Mouse (Mus musculus) c-Kit-positive CD71-positive TER-119-positive erythroid progenitor cells, embryonic 14.5 days (primary cell): Measurements from ENCODE around the gene Egfem1.

Source experiments
- DNase-seq: peaks from one replicate; pipeline ENCODE4 v3.0.0-alpha.2; 2013; ENCODE audit warnings: low spot score

The Egfem1 gene

DNA sequence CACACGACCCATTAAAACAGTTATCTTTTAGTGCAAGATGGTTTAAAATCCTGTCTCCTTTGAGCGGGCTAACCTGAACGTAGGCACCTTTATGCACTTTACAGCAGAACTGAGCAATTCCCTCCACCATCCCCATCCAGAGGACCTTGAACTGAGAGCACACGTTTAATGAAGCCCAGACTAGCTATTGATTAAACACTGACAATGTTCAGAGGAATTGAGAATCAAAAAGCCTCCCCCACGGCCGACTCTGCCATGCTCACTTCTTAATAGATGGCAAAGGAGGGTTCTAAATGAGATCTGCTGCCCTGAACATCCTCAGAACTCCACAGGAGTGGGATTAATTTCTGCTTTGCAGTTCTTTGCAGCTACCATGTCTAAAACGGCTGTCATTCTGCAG is 520.3 kb downstream of the Egfem1 start:
- DNase-seq = no peak

DNA sequence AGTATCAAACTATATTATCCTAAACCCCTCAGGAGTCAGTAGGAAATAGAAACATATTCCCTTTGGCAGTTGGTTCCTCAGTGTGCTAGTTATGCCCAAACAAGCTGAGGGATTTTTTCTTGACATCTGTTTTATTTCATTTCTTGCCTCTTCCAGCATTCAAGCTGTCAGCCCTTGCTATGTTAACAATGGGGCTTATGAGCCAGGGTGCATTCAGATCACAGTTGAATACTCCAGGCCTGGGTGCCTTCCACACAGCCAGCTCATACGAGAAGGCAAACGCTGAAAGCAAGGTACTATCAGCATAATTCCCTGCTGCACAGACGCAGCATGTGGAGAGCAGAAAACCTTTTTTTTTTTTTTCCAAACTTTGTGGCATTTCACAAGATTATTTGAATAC is 526.9 kb downstream of the Egfem1 start:
- no peak for DNase-seq

DNA sequence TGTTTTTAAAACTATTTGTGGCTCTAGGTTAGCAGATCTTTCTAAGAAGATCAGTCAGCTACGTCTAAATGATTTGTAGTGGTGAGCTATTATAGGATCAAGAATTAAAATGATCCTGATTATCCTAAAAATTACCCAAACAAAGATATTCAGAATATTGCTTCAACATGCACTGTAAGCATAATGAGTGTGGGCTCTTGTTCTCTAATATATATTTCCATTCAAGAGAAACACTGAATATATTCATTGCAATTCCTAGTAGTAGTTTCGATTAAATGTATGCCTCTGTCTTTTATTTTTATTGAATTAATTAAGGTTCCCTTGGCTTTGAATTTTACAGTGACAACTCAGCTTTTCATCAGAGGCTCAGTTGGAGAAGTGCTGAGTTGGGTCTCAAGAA is 527.4 kb downstream of the Egfem1 start:
- DNase-seq = no peak

DNA sequence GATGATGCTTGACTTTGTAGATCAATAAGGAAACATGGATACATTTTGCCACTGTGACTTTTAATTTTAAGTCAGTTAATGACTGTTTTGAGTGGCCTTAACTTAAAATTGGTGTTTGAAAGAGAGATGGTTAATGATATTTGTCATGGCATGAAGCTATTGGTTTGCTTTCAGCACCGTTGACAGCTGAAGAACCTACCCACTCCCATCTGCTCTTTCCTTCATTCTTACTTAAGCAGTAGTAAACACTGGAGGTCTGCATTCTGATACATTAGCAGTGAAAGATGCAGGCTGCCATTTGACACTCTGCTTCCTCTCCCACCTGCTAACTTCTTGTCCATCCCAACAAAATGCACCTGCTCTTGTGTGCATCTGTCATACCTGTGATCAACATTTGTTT is 537.8 kb downstream of the Egfem1 start:
- DNase-seq = no peak

DNA sequence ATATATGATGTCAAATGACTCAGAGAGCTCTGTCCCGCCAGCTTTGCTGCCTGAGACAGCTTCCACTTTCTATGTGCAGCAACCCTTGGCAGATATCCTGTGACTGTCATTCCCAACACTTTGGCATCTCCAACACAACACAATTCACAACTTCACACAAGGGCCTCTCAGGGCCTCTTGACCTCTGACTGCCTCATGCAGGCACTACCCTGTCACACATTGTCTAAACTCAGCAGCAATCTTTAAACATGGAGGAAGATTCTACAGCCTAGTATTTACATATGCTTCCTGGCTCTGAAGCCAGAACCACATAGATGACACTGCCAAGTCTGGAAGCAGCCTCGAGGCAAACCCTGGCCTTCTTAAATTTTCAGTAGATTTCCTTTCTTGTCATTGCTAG is 558.0 kb downstream of the Egfem1 start:
- DNase-seq = no peak

DNA sequence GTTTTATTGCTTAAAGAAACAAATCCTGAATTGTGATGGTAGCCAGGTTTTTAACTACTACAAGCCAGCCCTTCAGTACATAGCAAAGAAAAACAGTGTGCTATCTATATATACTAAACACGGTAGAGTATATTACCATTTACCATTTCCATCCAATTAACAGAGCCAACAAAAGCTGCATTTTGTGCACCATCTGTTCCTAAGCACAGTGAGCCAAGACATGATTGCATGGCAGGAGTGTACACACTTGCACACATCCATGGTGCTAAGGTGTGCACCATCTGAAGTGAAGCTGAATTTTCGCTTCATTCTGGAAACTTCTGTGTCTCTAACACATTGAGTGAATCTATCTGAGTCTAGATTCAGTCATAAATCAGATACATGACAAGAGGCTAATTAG is 585.0 kb downstream of the Egfem1 start:
- DNase-seq = no peak

DNA sequence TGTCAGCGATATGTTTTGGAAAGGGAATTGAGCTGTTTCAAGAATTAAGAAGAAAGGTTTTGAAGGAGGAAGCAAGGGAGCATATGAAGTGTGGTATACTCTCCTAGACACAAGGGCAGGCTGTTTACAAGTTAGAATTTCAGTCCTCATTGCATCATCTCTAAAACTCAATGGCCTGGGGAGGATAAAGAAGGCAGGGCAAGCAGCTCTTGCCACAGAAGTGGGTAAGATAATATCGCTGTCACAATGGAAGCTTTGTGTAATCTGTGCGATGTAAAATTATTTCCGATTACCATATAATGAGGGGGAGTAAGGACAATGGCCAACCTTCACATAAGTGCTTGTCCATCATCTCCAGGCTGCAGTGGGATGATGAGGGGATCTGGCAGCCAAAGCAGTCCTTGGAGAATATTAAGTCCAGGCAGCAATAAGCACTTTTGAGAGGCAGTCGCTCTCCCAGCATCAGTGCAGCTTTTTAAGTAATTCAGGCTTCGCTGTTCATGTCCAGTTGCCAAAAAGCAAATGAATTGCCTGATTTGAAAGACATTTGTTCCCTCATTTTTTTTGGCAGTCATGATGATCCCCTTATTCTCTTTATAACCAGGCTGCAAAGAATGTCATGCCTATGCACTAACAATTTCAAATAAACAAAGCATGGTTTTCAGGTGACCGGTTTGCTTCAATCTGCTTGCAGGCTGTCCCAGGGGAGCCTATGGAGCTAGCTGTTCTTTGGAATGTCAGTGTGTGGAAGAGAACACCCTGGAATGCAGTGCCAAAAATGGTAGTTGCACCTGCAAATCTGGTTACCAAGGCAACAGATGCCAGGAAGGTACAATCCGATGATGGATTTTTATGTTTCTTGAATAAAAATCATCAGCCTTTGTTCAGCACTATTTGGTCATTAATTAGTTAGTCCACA is 607.8 kb downstream of the Egfem1 start:
- DNase-seq = no peak

DNA sequence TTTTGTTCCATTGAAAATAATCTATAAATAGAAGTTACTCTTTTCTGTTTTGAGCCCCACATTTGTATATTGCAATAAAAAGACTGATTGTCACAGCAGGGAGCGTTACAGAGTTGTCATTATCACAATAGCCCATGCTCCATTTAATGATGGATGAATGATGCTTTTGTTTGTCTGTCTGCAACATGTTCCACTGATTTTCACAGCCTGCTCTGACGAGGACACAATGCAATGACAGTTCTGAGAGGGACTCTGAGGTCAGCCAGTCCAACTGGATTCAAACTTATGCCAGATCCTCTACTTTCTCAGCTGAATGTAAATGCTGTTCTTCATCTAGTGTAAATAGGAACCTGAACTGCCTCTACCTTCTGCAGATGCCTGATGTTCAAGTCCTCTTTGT is 619.3 kb downstream of the Egfem1 start:
- no peak for DNase-seq

DNA sequence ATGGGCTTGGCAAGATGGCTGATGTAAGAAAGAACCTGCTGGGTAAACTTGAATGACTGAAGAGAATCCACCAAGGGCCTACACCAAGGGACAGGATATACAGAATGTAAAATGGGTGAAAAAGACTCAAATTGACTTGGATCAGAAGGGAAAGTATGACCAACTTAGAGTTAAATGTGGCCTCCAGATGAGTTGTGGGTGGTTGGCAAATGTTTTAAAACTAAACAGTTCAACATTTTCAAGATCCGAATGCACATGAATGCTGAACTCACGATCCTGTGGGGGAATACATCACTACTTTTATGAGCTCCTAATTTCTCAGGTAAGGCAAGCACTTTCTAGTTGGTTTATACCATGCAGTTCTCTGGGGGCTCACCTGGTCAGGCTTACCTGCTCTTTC is 625.0 kb downstream of the Egfem1 start:
- no peak for DNase-seq

DNA sequence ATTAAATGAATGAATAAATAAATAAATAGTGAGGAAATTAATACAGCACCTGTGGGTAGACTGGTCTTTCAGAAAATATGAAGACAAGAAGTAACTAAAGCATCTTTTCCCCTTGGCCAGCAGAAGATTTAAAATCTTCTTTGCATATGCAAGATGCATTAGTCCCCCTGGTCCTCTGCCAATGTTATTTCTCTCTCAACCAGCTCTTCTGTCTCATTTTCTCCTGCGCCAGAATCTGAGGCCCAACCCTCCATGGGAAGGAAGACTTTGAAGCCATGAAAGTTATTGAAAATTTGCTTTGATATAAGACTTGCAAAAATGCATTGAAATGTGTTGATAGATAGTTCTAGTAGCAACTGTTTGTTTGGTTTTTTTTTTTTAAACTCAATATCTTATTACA is 625.6 kb downstream of the Egfem1 start:
- no peak for DNase-seq

DNA sequence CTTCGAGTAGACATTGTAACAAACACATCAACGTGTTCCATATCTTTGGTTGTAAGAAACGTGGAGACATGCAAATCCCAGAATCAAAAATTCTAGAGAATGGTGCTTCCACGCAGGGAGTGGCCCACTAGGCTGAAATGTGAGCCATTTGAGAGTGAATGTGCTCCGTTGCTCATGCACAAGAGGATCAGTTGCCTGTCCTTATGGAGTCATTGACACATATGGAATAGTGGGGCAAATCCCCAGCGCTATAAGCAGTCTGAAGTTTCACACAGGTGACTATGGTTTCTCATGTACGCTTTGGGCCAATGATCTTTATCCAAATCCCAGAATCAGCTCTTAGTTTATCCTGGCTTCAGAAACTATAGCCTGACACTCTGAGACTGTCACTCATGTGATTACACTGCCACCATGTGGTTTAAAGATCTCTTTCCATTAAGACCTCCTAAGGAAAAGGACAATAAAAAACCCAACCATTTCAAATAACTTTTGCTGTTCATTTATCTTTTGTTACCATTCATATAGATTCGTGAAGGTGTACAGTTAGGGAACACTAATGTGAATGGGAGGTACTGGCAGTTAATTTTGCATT is 644.6 kb downstream of the Egfem1 start:
- DNase-seq = no peak

DNA sequence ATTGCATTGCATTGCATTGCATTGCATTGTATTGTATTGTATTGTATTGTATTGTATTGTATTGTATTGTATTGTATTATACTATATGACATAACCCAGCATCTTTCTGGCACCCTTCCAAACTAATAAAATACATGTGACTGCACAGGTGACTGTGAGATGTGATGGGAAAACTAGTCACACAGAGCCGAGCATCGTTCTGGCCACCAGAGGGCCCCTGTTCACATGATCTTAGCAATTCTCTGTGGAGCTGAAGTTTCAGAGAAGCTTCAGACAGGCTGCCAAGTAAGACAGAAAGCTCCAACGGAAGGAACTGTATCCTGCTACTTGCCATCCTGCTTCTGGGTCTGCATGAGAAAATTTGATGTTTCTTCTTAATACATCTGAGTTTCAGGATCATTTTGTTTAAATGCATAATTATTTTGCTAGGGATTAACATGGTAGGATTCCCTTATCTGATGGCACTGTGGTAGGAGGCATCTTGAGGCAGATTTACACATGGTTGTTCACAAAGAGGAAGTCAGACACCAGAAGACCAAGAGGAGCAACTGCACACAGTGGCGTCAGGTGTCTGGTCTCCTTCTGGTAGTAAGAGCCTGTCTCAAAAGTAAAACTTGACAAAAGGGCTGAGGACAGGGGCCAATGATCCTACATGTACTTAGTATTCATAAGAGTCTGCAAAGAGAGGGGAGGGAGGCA is 648.4 kb downstream of the Egfem1 start:
- no peak for DNase-seq

DNA sequence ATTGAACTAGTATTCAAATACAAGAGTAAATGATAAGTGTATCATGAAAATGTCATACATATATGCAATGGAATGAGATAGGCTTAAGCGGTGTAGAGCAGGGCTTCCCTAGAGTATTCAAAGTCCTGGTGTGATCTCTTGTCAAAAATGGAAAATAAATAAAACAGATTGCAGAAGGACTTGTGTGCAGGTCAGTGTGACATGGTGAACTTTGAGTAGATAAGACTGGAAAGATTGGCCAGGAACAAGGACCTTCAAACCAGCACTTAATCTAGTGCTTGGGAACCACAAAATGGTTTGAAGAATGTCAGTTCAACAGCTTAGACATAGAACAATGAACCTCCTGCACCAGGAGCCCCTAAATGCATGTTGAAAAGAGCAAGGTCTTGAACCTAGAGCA is 649.7 kb downstream of the Egfem1 start:
- DNase-seq = no peak

DNA sequence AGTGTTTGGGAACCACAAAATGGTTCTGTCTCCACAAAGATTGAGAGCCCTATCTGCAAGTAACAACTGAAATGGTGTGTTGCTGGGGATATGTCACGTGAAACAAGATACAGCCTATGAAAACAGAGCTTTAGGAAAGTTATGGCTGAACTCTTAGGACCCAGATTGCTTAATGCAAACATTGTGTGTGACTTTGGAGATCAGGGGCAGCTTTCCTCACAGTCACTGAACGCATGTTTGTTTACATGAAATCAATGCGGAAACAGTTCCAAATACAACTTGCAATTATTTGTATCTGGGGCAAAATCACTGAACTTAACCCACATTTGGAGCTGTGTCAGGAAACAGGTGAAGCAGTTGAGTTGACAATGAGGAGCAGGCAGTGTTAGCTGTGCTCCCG is 650.8 kb downstream of the Egfem1 start:
- no peak for DNase-seq

DNA sequence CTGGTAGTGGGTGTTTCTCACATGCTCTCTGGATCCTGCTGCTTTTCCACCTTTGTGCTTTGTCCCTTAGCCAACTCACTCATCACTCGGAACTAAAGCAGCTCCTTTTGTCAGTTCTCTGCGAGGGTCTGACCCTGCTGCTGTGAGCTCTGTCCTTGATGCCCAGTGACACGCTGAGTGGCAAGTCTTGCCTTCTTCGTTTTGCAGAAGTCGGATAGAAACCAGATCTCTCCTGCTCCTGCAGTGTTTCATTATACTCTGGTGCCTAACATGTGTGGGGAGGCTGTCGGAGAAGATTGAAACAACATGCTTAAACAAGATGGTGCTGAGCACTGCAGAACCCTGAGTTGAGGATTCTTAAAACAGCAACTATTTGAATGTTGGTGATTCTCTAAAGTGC is 652.4 kb downstream of the Egfem1 start:
- no peak for DNase-seq

DNA sequence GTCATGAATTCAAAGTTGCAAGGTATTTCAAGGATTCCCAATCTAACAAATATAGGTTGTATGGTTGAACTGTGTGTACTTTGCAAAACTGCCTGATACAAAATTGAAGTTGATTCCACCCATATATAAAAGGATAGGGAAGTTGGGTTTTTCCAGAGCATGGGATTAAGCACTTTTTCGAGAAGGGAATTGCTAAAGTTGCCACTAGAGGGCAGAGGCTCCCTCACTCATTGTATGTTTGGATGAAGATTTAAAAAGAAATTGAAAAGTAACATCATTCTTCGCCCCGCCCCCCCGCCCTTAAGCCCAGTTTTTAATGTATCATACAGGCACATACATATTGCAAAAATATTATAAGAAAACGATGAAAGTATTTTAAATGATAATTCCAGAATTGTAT is 657.5 kb downstream of the Egfem1 start:
- DNase-seq = no peak
